Mouse (Mus musculus) A20 (cell line): ENCODE data around the gene Ndufa11.

Experiments
- DNase-seq: peaks from one replicate; pipeline ENCODE4 v3.0.0-alpha.2; 2011; ENCODE audit warnings: low read depth, low spot score

Ndufa11 gene

GRCm38 (mm10) chr17:56717363-56718058, at the start of gene Ndufa11, which contains the start of gene Vmac:
Gene Ndufa11, plus strand, starts transcription at chr17:56717767.
Gene Vmac, minus strand, starts transcription at chr17:56718022.
- DNase-seq = peak; percentile 99

GRCm38 (mm10) chr17:56668384-56669144, 49.0 kb upstream of the Ndufa11 start:
- DNase-seq = peak; percentile 81

GRCm38 (mm10) chr17:56669766-56670165, 47.8 kb upstream of the Ndufa11 start:
- DNase-seq = no peak

GRCm38 (mm10) chr17:56672941-56673646, 44.5 kb upstream of the Ndufa11 start, which contains the start of gene Ranbp3:
Gene Ranbp3, plus strand, starts transcription at chr17:56673294.
- peak; percentile 100 for DNase-seq

- peak; percentile 42 for DNase-seq
These were observed 43.7 kb upstream of the Ndufa11 start for GRCm38 (mm10) chr17:56673647-56674416.

- DNase-seq = no peak
These were observed 35.8 kb upstream of the Ndufa11 start for GRCm38 (mm10) chr17:56681791-56682190.

GRCm38 (mm10) chr17:56682880-56683279, 34.7 kb upstream of the Ndufa11 start:
- no peak for DNase-seq

GRCm38 (mm10) chr17:56683546-56684140, 33.9 kb upstream of the Ndufa11 start:
- DNase-seq = peak; percentile 64

- no peak for DNase-seq
These were observed 32.9 kb upstream of the Ndufa11 start for GRCm38 (mm10) chr17:56684649-56685048.

GRCm38 (mm10) chr17:56686801-56687200, 30.8 kb upstream of the Ndufa11 start:
- peak; percentile 59 for DNase-seq

- DNase-seq = no peak
These were observed 29.5 kb upstream of the Ndufa11 start for GRCm38 (mm10) chr17:56688045-56688444.

- DNase-seq = peak; percentile 87
These were observed 28.9 kb upstream of the Ndufa11 start for GRCm38 (mm10) chr17:56688689-56689088.

- DNase-seq = no peak
These were observed 24.2 kb upstream of the Ndufa11 start for GRCm38 (mm10) chr17:56693395-56693794.

GRCm38 (mm10) chr17:56693851-56694310, 23.7 kb upstream of the Ndufa11 start:
- no peak for DNase-seq

GRCm38 (mm10) chr17:56700451-56700850, 17.1 kb upstream of the Ndufa11 start:
- no peak for DNase-seq

GRCm38 (mm10) chr17:56703038-56703437, 14.5 kb upstream of the Ndufa11 start:
- DNase-seq = no peak

- DNase-seq = no peak
These were observed 11.1 kb upstream of the Ndufa11 start for GRCm38 (mm10) chr17:56706515-56706914.

GRCm38 (mm10) chr17:56708692-56709091, 8.9 kb upstream of the Ndufa11 start:
- no peak for DNase-seq

- no peak for DNase-seq
These were observed 7.9 kb upstream of the Ndufa11 start for GRCm38 (mm10) chr17:56709708-56710107.

GRCm38 (mm10) chr17:56715360-56715759, 2.2 kb upstream of the Ndufa11 start:
- no peak for DNase-seq
